In the genomic region with DNA sequence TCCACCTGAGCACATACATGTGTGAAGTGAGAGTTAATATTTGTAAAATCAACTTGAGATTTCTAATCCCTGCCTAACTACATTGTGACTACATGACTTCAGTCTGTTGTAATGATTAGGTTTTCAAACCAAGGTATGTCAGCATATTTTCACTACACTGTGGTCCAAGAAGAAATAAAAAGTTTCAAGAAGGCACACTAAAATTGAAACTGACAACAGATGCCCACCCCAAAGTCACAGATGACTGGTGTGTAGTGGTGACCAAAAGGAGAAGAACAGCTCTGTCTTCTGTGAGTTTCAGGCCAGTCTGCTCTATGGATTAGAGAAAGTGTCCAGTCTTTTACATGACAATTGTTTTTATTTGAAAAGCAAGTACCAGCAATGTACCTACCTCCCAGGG, we compare ENCODE assay signal across 12 mouse cellular contexts.
"Had no signal": no experiment of that assay in that cellular context is flagged by ENCODE, and none has a peak within 500 bp of the region (broad histone marks: within the 10 kb centered on the region; RNA-seq: fewer than 3 reads in every experiment).

No protein-coding gene starts in this region.

- H3K9ac ChIP-seq: limb, embryonic 13.5 days; liver, embryonic 14.5 days; midbrain, embryonic 15.5 days; neural tube, embryonic 12.5 days had no signal

- H3K27ac ChIP-seq: limb, embryonic 13.5 days; liver, embryonic 14.5 days; midbrain, embryonic 15.5 days; neural tube, embryonic 12.5 days had no signal

- H3K27me3 ChIP-seq: limb, embryonic 13.5 days; megakaryocyte, embryonic 14.5 days; midbrain, embryonic 15.5 days; neural tube, embryonic 12.5 days had no signal

- ATAC-seq: midbrain, embryonic 15.5 days had no signal

- H3K4me1 ChIP-seq: midbrain, embryonic 15.5 days; neural tube, embryonic 12.5 days had no signal

- H3K4me2 ChIP-seq: limb, embryonic 13.5 days; midbrain, embryonic 11.5 days; midbrain, embryonic 15.5 days; neural tube, embryonic 12.5 days had no signal

- DNase-seq: kidney, postnatal 25 days; lung, adult 18-20 months; lung, postnatal 4 days; spleen, adult 18-20 months; thymus, adult 18-20 months; thymus, postnatal 14 days had no signal

- H3K4me3 ChIP-seq: limb, embryonic 13.5 days; megakaryocyte, embryonic 14.5 days; midbrain, embryonic 15.5 days; neural tube, embryonic 12.5 days had no signal

- H3K9me3 ChIP-seq: limb, embryonic 13.5 days; megakaryocyte, embryonic 14.5 days; midbrain, embryonic 15.5 days; neural tube, embryonic 12.5 days had no signal

- H3K36me3 ChIP-seq: limb, embryonic 13.5 days; midbrain, embryonic 15.5 days; neural tube, embryonic 12.5 days had no signal
